Mouse (Mus musculus) embryonic fibroblast, embryonic 13.5 days (primary cell): ENCODE data around the gene Abca1. TPM values are rescaled to one million over a fixed set of nuclear protein-coding genes. Genes with fewer than 3 reads are reported as not detected.

ENCODE experiments used
- H3K27ac ChIP-seq: 2 replicates; pipeline ENCODE4 v1.5.1; 2012; ENCODE audit warnings: low read length, control low read depth, inconsistent platforms; ENCODE audit not compliant: insufficient read depth
- H3K4me1 ChIP-seq: 2 replicates; pipeline ENCODE4 v1.6.1; 2011; ENCODE audit warnings: low read length; ENCODE audit not compliant: control insufficient read depth, insufficient read depth
- H3K4me3 ChIP-seq: 2 replicates; pipeline ENCODE4 v1.5.1; 2011; ENCODE audit warnings: mild to moderate bottlenecking, control low read depth, low read length; ENCODE audit not compliant: insufficient read depth
- CTCF ChIP-seq: IDR thresholded peaks from 2 replicates; pipeline ENCODE4 v1.5.1; 2011; ENCODE audit warnings: mild to moderate bottlenecking, control low read depth, low read length, moderate library complexity, borderline replicate concordance; ENCODE audit not compliant: insufficient read depth
- POLR2A ChIP-seq: IDR thresholded peaks from 2 replicates; pipeline ENCODE4 v1.6.1; 2011; ENCODE audit warnings: low read depth, mild to moderate bottlenecking, control low read depth, low read length, moderate library complexity
- polyA plus RNA-seq: library from polyadenylated mRNA; stranded (reverse); fragments of >200 nt; gene quantifications from 2 replicates; pipeline ENCODE4 v1.2.4, GENCODE M21; 2011; ENCODE audit warnings: low read depth; ENCODE audit not compliant: missing spikeins, insufficient read length

The Abca1 gene
- polyA plus RNA-seq, 1 experiment, result 20.4 TPM

- Histone ChIP-seq H3K4me1 (peaks cover 2% of the 10 kb centered on the region; the same call in 1 of the 2 replicates), H3K27ac (no peak overlapping the region), H3K4me3 (no peak overlapping the region)
- no peak for TF ChIP-seq POLR2A
- no peak for TF ChIP-seq CTCF
Measured at GRCm38 (mm10) chr4:53124837-53125490, 34.7 kb downstream of the Abca1 start.

DNA sequence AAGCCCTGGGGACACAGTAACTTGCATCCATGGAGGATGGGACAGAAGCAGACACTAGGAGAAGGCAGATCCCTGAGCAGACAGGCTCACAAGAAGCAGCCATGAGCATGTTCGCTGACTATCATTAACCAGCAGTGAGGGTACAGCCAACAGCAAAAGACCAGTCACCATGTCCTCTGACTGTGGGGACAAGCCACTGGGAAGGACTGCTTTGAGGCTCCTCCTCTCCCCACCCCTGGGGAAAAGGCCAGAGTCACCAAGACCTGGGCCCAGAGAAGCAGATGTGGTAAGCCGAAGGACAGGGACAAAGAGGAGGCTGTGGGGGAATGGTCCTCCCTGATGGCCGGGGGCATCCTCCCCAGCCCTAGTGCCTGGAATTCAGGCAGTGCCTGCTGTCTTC, 37.4 kb downstream of the Abca1 start:
- TF ChIP-seq CTCF (no peak), POLR2A (no peak)
- Histone ChIP-seq H3K4me1 (peaks cover 2% of the 10 kb centered on the region; the same call in 1 of the 2 replicates), H3K4me3 (no peak overlapping the region), H3K27ac (no peak overlapping the region)

- H3K27ac ChIP-seq, result no peak overlapping the region
- peaks cover 2% of the 10 kb centered on the region; the same call in 1 of the 2 replicates for H3K4me1 ChIP-seq
- no peak for TF ChIP-seq POLR2A
- no peak for TF ChIP-seq CTCF
- no peak overlapping the region for H3K4me3 ChIP-seq
Measured at GRCm38 (mm10) chr4:53121516-53122227, 38.0 kb downstream of the Abca1 start.

DNA sequence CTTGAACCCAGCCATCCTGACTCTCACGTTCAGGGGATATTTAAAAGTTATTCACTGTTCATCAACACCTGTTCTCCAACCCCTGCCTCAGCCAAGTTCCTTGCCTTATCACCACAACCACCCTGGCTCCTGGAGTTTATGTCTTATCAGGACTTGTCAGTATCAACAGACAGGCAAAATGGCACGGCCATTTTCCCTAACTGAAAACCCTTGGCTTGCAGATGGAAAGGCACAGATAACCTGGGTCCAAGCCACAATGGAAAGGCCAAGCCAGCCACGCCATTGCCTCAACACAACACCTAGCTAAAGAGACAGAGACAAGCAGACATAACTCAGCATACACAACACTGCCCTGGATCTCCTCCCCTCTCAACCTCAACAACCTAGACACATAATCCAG, 38.6 kb downstream of the Abca1 start:
- no peak for TF ChIP-seq CTCF
- no peak for TF ChIP-seq POLR2A
- H3K4me1 ChIP-seq, result peaks cover 2% of the 10 kb centered on the region; the same call in 1 of the 2 replicates
- H3K27ac ChIP-seq, result no peak overlapping the region
- H3K4me3 ChIP-seq, result no peak overlapping the region

DNA sequence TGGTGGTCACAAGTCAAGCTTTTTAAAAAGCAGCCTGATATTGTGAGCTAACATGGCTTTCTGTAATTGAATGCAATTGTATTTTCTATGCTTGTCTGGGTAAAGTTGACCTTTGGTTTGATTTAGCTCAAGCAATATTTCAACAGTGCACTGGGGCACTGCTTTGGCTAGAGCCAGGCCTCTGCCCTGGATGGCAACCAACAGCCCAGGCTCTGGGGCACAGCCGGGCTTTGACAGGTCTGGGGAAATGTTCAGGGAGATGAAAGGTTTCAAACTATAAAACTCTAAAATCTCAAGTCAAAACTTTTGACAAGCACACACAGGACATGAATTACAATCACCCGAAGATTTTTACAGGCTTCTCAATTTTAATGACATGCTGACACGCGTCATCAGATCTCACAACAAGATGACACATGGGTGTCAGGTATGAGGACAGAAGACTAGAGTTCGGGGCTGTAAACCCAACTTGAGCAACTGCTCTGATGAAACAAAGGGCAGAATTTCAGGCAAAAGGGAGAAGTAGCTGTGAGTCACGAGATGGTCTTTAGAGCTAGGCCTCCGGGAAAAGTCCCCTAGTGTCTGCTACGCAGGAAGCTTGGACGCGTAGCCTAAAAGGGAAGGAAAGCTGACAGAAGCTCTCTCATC, 39.5 kb downstream of the Abca1 start:
- no peak for TF ChIP-seq CTCF
- TF ChIP-seq POLR2A, result no peak
- peaks cover 2% of the 10 kb centered on the region; the same call in 1 of the 2 replicates for H3K4me1 ChIP-seq
- no peak overlapping the region for H3K4me3 ChIP-seq
- H3K27ac ChIP-seq, result no peak overlapping the region

DNA sequence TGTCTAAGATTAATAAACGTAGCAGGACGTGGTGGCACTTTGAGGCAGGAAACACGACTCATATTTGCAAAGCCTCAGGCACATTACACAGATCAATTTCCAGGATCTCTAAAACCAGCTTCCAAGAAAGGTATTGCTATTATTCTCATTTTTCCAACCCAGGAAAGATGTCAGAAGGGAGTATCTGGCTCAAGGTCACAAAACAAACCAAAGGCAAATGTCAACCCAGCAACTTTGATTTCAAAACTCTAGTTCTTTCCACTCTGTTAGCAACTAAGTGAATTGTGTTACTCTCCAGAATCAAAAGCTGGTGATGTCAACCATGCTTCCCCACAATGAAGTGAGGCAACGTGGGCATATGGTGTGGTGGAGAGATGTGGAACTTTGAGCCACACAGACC, 41.1 kb downstream of the Abca1 start:
- TF ChIP-seq POLR2A (no peak), CTCF (no peak)
- Histone ChIP-seq H3K4me1 (peaks cover 2% of the 10 kb centered on the region; the same call in 1 of the 2 replicates), H3K4me3 (no peak overlapping the region), H3K27ac (no peak overlapping the region)

- TF ChIP-seq CTCF, result peak; percentile 66; the same call in 1 of the 2 replicates
- TF ChIP-seq POLR2A, result no peak
- no peak overlapping the region for H3K27ac ChIP-seq
- H3K4me3 ChIP-seq, result no peak overlapping the region
- peaks cover 2% of the 10 kb centered on the region; the same call in 1 of the 2 replicates for H3K4me1 ChIP-seq
Measured at GRCm38 (mm10) chr4:53117610-53118009, 42.1 kb downstream of the Abca1 start.

- Histone ChIP-seq H3K4me1 (no peaks in the 10 kb centered on the region; the same call in 1 of the 2 replicates), H3K4me3 (no peak overlapping the region), H3K27ac (no peak overlapping the region)
- TF ChIP-seq CTCF (no peak), POLR2A (no peak)
Measured at GRCm38 (mm10) chr4:53117076-53117475, 42.6 kb downstream of the Abca1 start.

DNA sequence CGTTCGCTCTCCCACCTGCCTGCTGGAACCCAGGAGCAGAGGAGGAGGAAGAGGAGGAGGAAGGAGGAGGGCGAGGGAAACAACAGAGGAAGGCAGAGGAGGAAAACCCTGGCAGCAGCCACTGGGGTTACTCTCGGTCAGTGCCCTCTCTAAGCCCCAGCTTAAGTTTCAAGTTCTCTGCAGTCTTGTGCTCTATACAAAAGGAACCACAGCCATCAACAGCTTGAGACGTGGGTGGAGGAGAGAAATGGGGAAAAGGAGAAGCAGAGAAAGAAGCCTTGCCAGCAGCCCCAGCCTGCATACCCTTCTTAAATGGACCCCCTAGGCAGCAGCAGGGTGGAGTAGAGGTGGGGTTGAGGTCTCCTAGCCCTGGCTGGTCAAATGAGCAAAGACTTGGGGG, 43.8 kb downstream of the Abca1 start:
- TF ChIP-seq POLR2A (no peak), CTCF (no peak)
- H3K27ac ChIP-seq, result no peak overlapping the region
- H3K4me3 ChIP-seq, result no peak overlapping the region
- no peaks in the 10 kb centered on the region; the same call in 1 of the 2 replicates for H3K4me1 ChIP-seq

- Histone ChIP-seq H3K4me1 (no peaks in the 10 kb centered on the region; the same call in 1 of the 2 replicates), H3K27ac (no peak overlapping the region), H3K4me3 (no peak overlapping the region)
- no peak for TF ChIP-seq CTCF
- no peak for TF ChIP-seq POLR2A
Measured at GRCm38 (mm10) chr4:53115410-53115809, 44.3 kb downstream of the Abca1 start.
